Mouse (Mus musculus) lung, postnatal 0 days (tissue): Measurements from ENCODE around the gene Map3k12.

Source experiments
- CTCF ChIP-seq: IDR thresholded peaks from 2 replicates; pipeline ENCODE4 v1.5.1; 2016; ENCODE audit warnings: antibody characterized with exemption, mild to moderate bottlenecking
- EP300 ChIP-seq: IDR thresholded peaks from 2 replicates; pipeline ENCODE4 v1.6.1; 2016; ENCODE audit warnings: antibody characterized with exemption, mild to moderate bottlenecking, control low read depth

GRCm38 (mm10) chr15:102528396-102528795 lies 11.5 kb upstream of the Map3k12 start:
- no peak for TF ChIP-seq CTCF
- no peak for TF ChIP-seq EP300
